Mouse (Mus musculus): ENCODE measurements at regions not wholly inside any gene's neighbourhood (a gene's known extent, or its start where the extent isn't known, plus 50 kb on each side); places are given as distances from the start of the nearest gene placed in this dataset.

- no peak for ATAC-seq (ENCODE audit: insufficient number of reproducible peaks, low FRiP score, low TSS enrichment, low read depth)
- no peak overlapping the region for H3K27ac ChIP-seq (replicated peaks; ENCODE audit: low read depth, low read length)
- H3K4me1 ChIP-seq (ENCODE audit: control insufficient read depth, insufficient read depth, low read length) = no peaks in the 10 kb centered on the region
- no peak overlapping the region for H3K4me3 ChIP-seq (ENCODE audit: low read depth, low read length)
- no peaks in the 10 kb centered on the region for H3K9me3 ChIP-seq (ENCODE audit: control insufficient read depth, low read length)
- no peaks in the 10 kb centered on the region for H3K27me3 ChIP-seq (ENCODE audit: control insufficient read depth, insufficient read depth, low read length)
- H3K4me2 ChIP-seq (ENCODE audit: low read depth, severe bottlenecking) = no peak overlapping the region
- DNase-seq (ENCODE audit: low spot score) = no peak
- no peaks in the 10 kb centered on the region for H3K36me3 ChIP-seq (ENCODE audit: control insufficient read depth, insufficient read depth, low read length)
- 77% methylated on average over 5 of the region's 5 CpGs for WGBS
- no peak overlapping the region for H3K9ac ChIP-seq (ENCODE audit: low read length)
Measured at GRCm38 (mm10) chr1:167969985-167970384, 280.9 kb downstream of the Lmx1a start.

DNA sequence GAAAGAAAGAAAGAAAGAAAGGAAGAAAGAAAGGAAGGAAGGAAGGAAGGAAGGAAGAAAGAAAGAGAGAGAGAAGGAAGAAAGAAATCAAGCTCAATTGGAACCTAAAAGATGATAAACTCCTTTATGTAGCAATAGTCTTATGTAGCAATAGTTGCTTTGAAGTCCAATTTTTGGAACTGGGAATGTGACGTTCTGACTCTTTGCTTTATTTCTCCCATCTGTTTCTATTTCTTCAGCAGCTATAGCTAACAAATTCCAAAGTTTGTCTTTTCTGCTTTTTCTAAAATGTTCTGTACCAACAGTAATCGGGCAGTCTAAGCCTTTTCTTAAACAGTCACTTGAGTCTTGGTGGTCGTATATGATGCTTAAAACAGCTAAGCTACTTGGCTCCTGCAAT, 287.7 kb downstream of the Lmx1a start:
- Histone ChIP-seq H3K27ac (replicated peaks; ENCODE audit: low read depth, low read length) (no peak overlapping the region), H3K9me3 (ENCODE audit: control insufficient read depth, low read length) (no peaks in the 10 kb centered on the region), H3K9ac (ENCODE audit: low read length) (no peak overlapping the region), H3K4me3 (ENCODE audit: low read depth, low read length) (no peak overlapping the region), H3K36me3 (ENCODE audit: control insufficient read depth, insufficient read depth, low read length) (no peaks in the 10 kb centered on the region), H3K4me1 (ENCODE audit: control insufficient read depth, insufficient read depth, low read length) (no peaks in the 10 kb centered on the region), H3K4me2 (ENCODE audit: low read depth, severe bottlenecking) (no peak overlapping the region), H3K27me3 (ENCODE audit: control insufficient read depth, insufficient read depth, low read length) (no peaks in the 10 kb centered on the region)
- WGBS = 80% methylated on average over 3 of the region's 3 CpGs
- DNase-seq (ENCODE audit: low spot score) = no peak
- ATAC-seq (ENCODE audit: insufficient number of reproducible peaks, low FRiP score, low TSS enrichment, low read depth) = no peak

DNA sequence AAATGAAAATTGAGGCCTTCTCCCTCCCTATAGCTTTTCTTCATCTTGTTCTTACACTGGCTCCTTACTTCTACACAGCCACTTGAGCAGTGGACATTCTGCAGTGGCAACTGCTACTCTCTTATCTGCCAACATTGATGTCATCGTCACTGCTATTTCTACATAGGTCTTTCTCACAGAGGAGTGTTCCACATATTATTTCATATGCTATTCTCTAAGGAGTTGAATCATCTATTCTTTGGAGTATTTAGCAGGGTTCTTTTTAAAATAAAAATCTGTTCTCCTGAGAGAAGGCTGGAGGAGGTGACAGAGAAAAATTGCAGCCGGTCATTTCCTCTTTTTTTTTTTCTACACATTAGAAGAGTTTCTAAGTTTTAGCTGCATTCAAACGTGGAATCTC, 290.1 kb downstream of the Lmx1a start:
- Histone ChIP-seq H3K4me3 (ENCODE audit: low read depth, low read length) (no peak overlapping the region), H3K9me3 (ENCODE audit: control insufficient read depth, low read length) (no peaks in the 10 kb centered on the region), H3K36me3 (ENCODE audit: control insufficient read depth, insufficient read depth, low read length) (no peaks in the 10 kb centered on the region), H3K9ac (ENCODE audit: low read length) (no peak overlapping the region), H3K27ac (replicated peaks; ENCODE audit: low read depth, low read length) (no peak overlapping the region), H3K27me3 (ENCODE audit: control insufficient read depth, insufficient read depth, low read length) (no peaks in the 10 kb centered on the region), H3K4me2 (ENCODE audit: low read depth, severe bottlenecking) (no peak overlapping the region), H3K4me1 (ENCODE audit: control insufficient read depth, insufficient read depth, low read length) (no peaks in the 10 kb centered on the region)
- ATAC-seq (ENCODE audit: insufficient number of reproducible peaks, low FRiP score, low TSS enrichment, low read depth) = no peak
- WGBS = 84% methylated on average over 3 of the region's 3 CpGs
- no peak for DNase-seq (ENCODE audit: low spot score)

GRCm38 (mm10) chr1:167979588-167979987, 290.6 kb downstream of the Lmx1a start:
- no peak overlapping the region for H3K4me2 ChIP-seq (ENCODE audit: low read depth, severe bottlenecking)
- WGBS = 92% methylated on average over 5 of the region's 5 CpGs
- DNase-seq (ENCODE audit: low spot score) (no peak), ATAC-seq (ENCODE audit: insufficient number of reproducible peaks, low FRiP score, low TSS enrichment, low read depth) (no peak)
- no peaks in the 10 kb centered on the region for H3K27me3 ChIP-seq (ENCODE audit: control insufficient read depth, insufficient read depth, low read length)
- no peak overlapping the region for H3K27ac ChIP-seq (replicated peaks; ENCODE audit: low read depth, low read length)
- H3K36me3 ChIP-seq (ENCODE audit: control insufficient read depth, insufficient read depth, low read length) = no peaks in the 10 kb centered on the region
- no peak overlapping the region for H3K9ac ChIP-seq (ENCODE audit: low read length)
- no peaks in the 10 kb centered on the region for H3K9me3 ChIP-seq (ENCODE audit: control insufficient read depth, low read length)
- no peaks in the 10 kb centered on the region for H3K4me1 ChIP-seq (ENCODE audit: control insufficient read depth, insufficient read depth, low read length)
- no peak overlapping the region for H3K4me3 ChIP-seq (ENCODE audit: low read depth, low read length)

- no peak overlapping the region for H3K4me3 ChIP-seq (ENCODE audit: low read depth, low read length)
- H3K27me3 ChIP-seq (ENCODE audit: control insufficient read depth, insufficient read depth, low read length) = no peaks in the 10 kb centered on the region
- no peaks in the 10 kb centered on the region for H3K4me1 ChIP-seq (ENCODE audit: control insufficient read depth, insufficient read depth, low read length)
- H3K9ac ChIP-seq (ENCODE audit: low read length) = no peak overlapping the region
- no peak overlapping the region for H3K27ac ChIP-seq (replicated peaks; ENCODE audit: low read depth, low read length)
- no peaks in the 10 kb centered on the region for H3K36me3 ChIP-seq (ENCODE audit: control insufficient read depth, insufficient read depth, low read length)
- no peaks in the 10 kb centered on the region for H3K9me3 ChIP-seq (ENCODE audit: control insufficient read depth, low read length)
- ATAC-seq (ENCODE audit: insufficient number of reproducible peaks, low FRiP score, low TSS enrichment, low read depth) (no peak), DNase-seq (ENCODE audit: low spot score) (no peak)
- 85% methylated on average over 2 of the region's 2 CpGs for WGBS
- H3K4me2 ChIP-seq (ENCODE audit: low read depth, severe bottlenecking) = no peak overlapping the region
Measured at GRCm38 (mm10) chr1:167981292-167981691, 292.3 kb downstream of the Lmx1a start.

GRCm38 (mm10) chr1:168007456-168007855, 318.4 kb downstream of the Lmx1a start:
- no peak overlapping the region for H3K4me2 ChIP-seq (ENCODE audit: low read depth, severe bottlenecking)
- H3K27ac ChIP-seq (replicated peaks; ENCODE audit: low read depth, low read length) = no peak overlapping the region
- H3K9ac ChIP-seq (ENCODE audit: low read length) = no peak overlapping the region
- H3K36me3 ChIP-seq (ENCODE audit: control insufficient read depth, insufficient read depth, low read length) = no peaks in the 10 kb centered on the region
- DNase-seq (ENCODE audit: low spot score) (no peak), ATAC-seq (ENCODE audit: insufficient number of reproducible peaks, low FRiP score, low TSS enrichment, low read depth) (no peak)
- no peaks in the 10 kb centered on the region for H3K27me3 ChIP-seq (ENCODE audit: control insufficient read depth, insufficient read depth, low read length)
- H3K4me3 ChIP-seq (ENCODE audit: low read depth, low read length) = no peak overlapping the region
- no peaks in the 10 kb centered on the region for H3K9me3 ChIP-seq (ENCODE audit: control insufficient read depth, low read length)
- no peaks in the 10 kb centered on the region for H3K4me1 ChIP-seq (ENCODE audit: control insufficient read depth, insufficient read depth, low read length)
- 92% methylated on average over 3 of the region's 3 CpGs for WGBS

GRCm38 (mm10) chr1:168008216-168008615, 319.2 kb downstream of the Lmx1a start:
- H3K27ac ChIP-seq (replicated peaks; ENCODE audit: low read depth, low read length) = no peak overlapping the region
- no peaks in the 10 kb centered on the region for H3K4me1 ChIP-seq (ENCODE audit: control insufficient read depth, insufficient read depth, low read length)
- H3K36me3 ChIP-seq (ENCODE audit: control insufficient read depth, insufficient read depth, low read length) = no peaks in the 10 kb centered on the region
- ATAC-seq (ENCODE audit: insufficient number of reproducible peaks, low FRiP score, low TSS enrichment, low read depth) = no peak
- H3K27me3 ChIP-seq (ENCODE audit: control insufficient read depth, insufficient read depth, low read length) = no peaks in the 10 kb centered on the region
- no peak overlapping the region for H3K9ac ChIP-seq (ENCODE audit: low read length)
- no peak overlapping the region for H3K4me3 ChIP-seq (ENCODE audit: low read depth, low read length)
- WGBS = 88% methylated on average over 1 of the region's 1 CpGs
- no peak overlapping the region for H3K4me2 ChIP-seq (ENCODE audit: low read depth, severe bottlenecking)
- DNase-seq (ENCODE audit: low spot score) = no peak
- no peaks in the 10 kb centered on the region for H3K9me3 ChIP-seq (ENCODE audit: control insufficient read depth, low read length)

DNA sequence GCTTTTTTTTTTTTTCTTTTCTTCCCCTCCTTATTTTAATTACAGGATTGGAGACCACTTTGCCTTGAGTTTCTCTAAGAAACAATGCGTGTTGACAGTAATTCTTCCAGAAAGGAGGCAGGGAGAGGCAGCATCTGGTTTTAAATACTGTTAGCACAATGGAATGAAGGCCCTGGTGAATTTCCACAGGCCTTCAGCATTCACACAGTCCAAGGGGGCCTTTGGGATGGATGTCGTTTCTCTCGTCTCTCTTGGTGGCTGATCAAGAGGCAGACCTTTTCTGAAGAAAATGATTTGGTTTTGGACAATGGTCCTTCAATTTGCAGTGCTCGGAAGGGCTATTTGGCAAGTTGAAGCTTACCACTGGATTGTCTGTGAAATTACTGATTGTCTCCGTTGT, 321.4 kb downstream of the Lmx1a start:
- Histone ChIP-seq H3K4me3 (ENCODE audit: low read depth, low read length) (no peak overlapping the region), H3K27me3 (ENCODE audit: control insufficient read depth, insufficient read depth, low read length) (no peaks in the 10 kb centered on the region), H3K4me2 (ENCODE audit: low read depth, severe bottlenecking) (no peak overlapping the region), H3K4me1 (ENCODE audit: control insufficient read depth, insufficient read depth, low read length) (no peaks in the 10 kb centered on the region), H3K9me3 (ENCODE audit: control insufficient read depth, low read length) (no peaks in the 10 kb centered on the region), H3K27ac (replicated peaks; ENCODE audit: low read depth, low read length) (no peak overlapping the region), H3K36me3 (ENCODE audit: control insufficient read depth, insufficient read depth, low read length) (no peaks in the 10 kb centered on the region), H3K9ac (ENCODE audit: low read length) (no peak overlapping the region)
- no peak for DNase-seq (ENCODE audit: low spot score)
- WGBS = 81% methylated on average over 5 of the region's 5 CpGs
- ATAC-seq (ENCODE audit: insufficient number of reproducible peaks, low FRiP score, low TSS enrichment, low read depth) = no peak

GRCm38 (mm10) chr1:168012069-168012468, 323.0 kb downstream of the Lmx1a start:
- ATAC-seq (ENCODE audit: insufficient number of reproducible peaks, low FRiP score, low TSS enrichment, low read depth) (no peak), DNase-seq (ENCODE audit: low spot score) (no peak)
- 91% methylated on average over 4 of the region's 4 CpGs for WGBS
- H3K4me2 ChIP-seq (ENCODE audit: low read depth, severe bottlenecking) = no peak overlapping the region
- H3K27ac ChIP-seq (replicated peaks; ENCODE audit: low read depth, low read length) = no peak overlapping the region
- H3K4me1 ChIP-seq (ENCODE audit: control insufficient read depth, insufficient read depth, low read length) = no peaks in the 10 kb centered on the region
- H3K4me3 ChIP-seq (ENCODE audit: low read depth, low read length) = no peak overlapping the region
- H3K27me3 ChIP-seq (ENCODE audit: control insufficient read depth, insufficient read depth, low read length) = no peaks in the 10 kb centered on the region
- no peaks in the 10 kb centered on the region for H3K36me3 ChIP-seq (ENCODE audit: control insufficient read depth, insufficient read depth, low read length)
- H3K9me3 ChIP-seq (ENCODE audit: control insufficient read depth, low read length) = no peaks in the 10 kb centered on the region
- H3K9ac ChIP-seq (ENCODE audit: low read length) = no peak overlapping the region

Measured in limb, embryonic 11.5 days (tissue).